Mouse (Mus musculus): ENCODE results near the gene Cdc73. TPM values are rescaled to one million over a fixed set of nuclear protein-coding genes. Genes with fewer than 3 reads are reported as not detected.
"Not testable (repeated sequence)": the region's sequence is repeated elsewhere in the genome, so short reads cannot be mapped to it uniquely, and the experiment has no call there.

Cdc73 gene
- total and polyA plus RNA-seq, 2 experiments from 2014 or later = 7.8 to 11.5 TPM

- ATAC-seq (ENCODE audit: low FRiP score) (no peak), DNase-seq (ENCODE audit: low spot score) (no peak)
- no peak overlapping the region for H3K27ac ChIP-seq (ENCODE audit: low read depth, low read length)
- no peak overlapping the region for H3K9ac ChIP-seq (replicated peaks; ENCODE audit: low read length, poor library complexity, severe bottlenecking)
- 85% methylated on average over 3 of the region's 3 CpGs for WGBS
- H3K4me3 ChIP-seq (ENCODE audit: low read depth, low read length) = no peak overlapping the region
- no peaks in the 10 kb centered on the region for H3K4me1 ChIP-seq (ENCODE audit: insufficient read depth, low read length)
- no peaks in the 10 kb centered on the region for H3K9me3 ChIP-seq (ENCODE audit: low read length)
- TF ChIP-seq CTCF (IDR thresholded peaks at IDR 0.05) = no peak
- H3K36me3 ChIP-seq (ENCODE audit: insufficient read depth, low read length) = peaks cover 10% of the 10 kb centered on the region
- H3K4me2 ChIP-seq (ENCODE audit: low read depth, low read length, poor library complexity, severe bottlenecking) = no peak overlapping the region
- no peaks in the 10 kb centered on the region for H3K27me3 ChIP-seq (ENCODE audit: insufficient read depth, low read length)
Measured at GRCm38 (mm10) chr1:143684849-143685248, 17.8 kb downstream of the Cdc73 start.

DNA sequence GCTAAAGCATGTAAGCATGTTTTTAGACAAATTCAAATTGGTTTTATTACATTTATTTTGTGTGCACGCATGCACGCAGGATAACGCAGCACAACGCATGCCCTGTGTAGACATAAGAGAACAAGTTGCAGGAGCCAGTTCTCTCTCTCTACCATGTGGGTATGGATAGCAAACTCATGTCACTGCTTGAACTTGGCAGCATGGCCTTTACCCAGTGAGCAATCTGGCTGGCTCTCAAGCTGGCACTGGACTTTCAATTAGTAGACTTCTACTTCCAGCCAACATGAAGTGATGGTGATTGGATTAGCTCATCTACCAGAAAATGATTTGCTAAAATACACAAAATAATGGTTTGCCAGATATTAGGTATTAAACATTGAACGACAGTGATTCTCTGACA is 21.6 kb downstream of the Cdc73 start:
- Histone ChIP-seq H3K27ac (ENCODE audit: low read depth, low read length) (no peak overlapping the region), H3K27me3 (ENCODE audit: insufficient read depth, low read length) (no peaks in the 10 kb centered on the region), H3K4me2 (ENCODE audit: low read depth, low read length, poor library complexity, severe bottlenecking) (no peak overlapping the region), H3K36me3 (ENCODE audit: insufficient read depth, low read length) (peaks cover 2% of the 10 kb centered on the region; the same call in 1 of the 2 replicates), H3K4me3 (ENCODE audit: low read depth, low read length) (no peak overlapping the region), H3K9ac (replicated peaks; ENCODE audit: low read length, poor library complexity, severe bottlenecking) (no peak overlapping the region), H3K9me3 (ENCODE audit: low read length) (no peaks in the 10 kb centered on the region), H3K4me1 (ENCODE audit: insufficient read depth, low read length) (no peaks in the 10 kb centered on the region)
- no peak for TF ChIP-seq CTCF (IDR thresholded peaks at IDR 0.05)
- ATAC-seq (ENCODE audit: low FRiP score) (no peak), DNase-seq (ENCODE audit: low spot score) (peak; percentile 71)
- WGBS = 94% methylated on average over 5 of the region's 5 CpGs

- Histone ChIP-seq H3K36me3 (ENCODE audit: insufficient read depth, low read length) (0 out of 2 replicates have a peak, but pooled peaks cover 2% of the 10 kb centered on the region), H3K4me2 (ENCODE audit: low read depth, low read length, poor library complexity, severe bottlenecking) (no peak overlapping the region), H3K4me3 (ENCODE audit: low read depth, low read length) (no peak overlapping the region), H3K27ac (ENCODE audit: low read depth, low read length) (no peak overlapping the region), H3K9ac (replicated peaks; ENCODE audit: low read length, poor library complexity, severe bottlenecking) (no peak overlapping the region), H3K9me3 (ENCODE audit: low read length) (no peaks in the 10 kb centered on the region), H3K27me3 (ENCODE audit: insufficient read depth, low read length) (no peaks in the 10 kb centered on the region), H3K4me1 (ENCODE audit: insufficient read depth, low read length) (no peaks in the 10 kb centered on the region)
- no peak for ATAC-seq (ENCODE audit: low FRiP score)
- peak; percentile 68 for TF ChIP-seq CTCF (IDR thresholded peaks at IDR 0.05)
- WGBS = 83% methylated on average over 4 of the region's 4 CpGs
- peak; percentile 65 for DNase-seq (ENCODE audit: low spot score)
Measured at GRCm38 (mm10) chr1:143675734-143676361, 26.8 kb downstream of the Cdc73 start.

GRCm38 (mm10) chr1:143664786-143665185 is 37.9 kb downstream of the Cdc73 start:
- H3K9me3 ChIP-seq (ENCODE audit: low read length); H3K27ac ChIP-seq (ENCODE audit: low read depth, low read length); H3K27me3 ChIP-seq (ENCODE audit: insufficient read depth, low read length); DNase-seq (ENCODE audit: low spot score); H3K4me1 ChIP-seq (ENCODE audit: insufficient read depth, low read length); H3K4me2 ChIP-seq (ENCODE audit: low read depth, low read length, poor library complexity, severe bottlenecking); ATAC-seq (ENCODE audit: low FRiP score); H3K4me3 ChIP-seq (ENCODE audit: low read depth, low read length); H3K36me3 ChIP-seq (ENCODE audit: insufficient read depth, low read length); H3K9ac ChIP-seq (replicated peaks; ENCODE audit: low read length, poor library complexity, severe bottlenecking): not testable (repeated sequence)
- 88% methylated on average over 4 of the region's 4 CpGs for WGBS

DNA sequence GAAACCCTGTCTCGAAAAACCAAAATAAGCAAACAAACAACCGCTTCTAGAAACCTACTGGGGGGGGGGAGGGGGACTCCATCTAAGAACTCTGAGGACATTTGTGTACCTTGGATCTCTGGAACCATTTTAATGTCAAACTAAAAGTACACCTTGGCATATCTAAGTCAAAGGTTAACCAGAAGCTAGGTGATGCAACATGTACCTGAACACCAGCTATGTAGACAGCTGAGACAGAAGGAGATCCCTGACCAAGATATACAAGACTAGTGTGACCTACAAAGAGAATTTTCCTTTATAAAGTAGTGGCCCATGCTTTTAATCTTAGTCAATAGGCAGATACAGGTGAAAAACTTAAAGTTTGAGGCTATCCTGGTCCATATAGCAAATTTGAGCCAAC is 39.5 kb downstream of the Cdc73 start:
- Histone ChIP-seq H3K27ac (ENCODE audit: low read depth, low read length) (no peak overlapping the region), H3K9me3 (ENCODE audit: low read length) (no peaks in the 10 kb centered on the region), H3K4me2 (ENCODE audit: low read depth, low read length, poor library complexity, severe bottlenecking) (no peak overlapping the region), H3K27me3 (ENCODE audit: insufficient read depth, low read length) (no peaks in the 10 kb centered on the region), H3K4me3 (ENCODE audit: low read depth, low read length) (no peak overlapping the region), H3K4me1 (ENCODE audit: insufficient read depth, low read length) (no peaks in the 10 kb centered on the region), H3K36me3 (ENCODE audit: insufficient read depth, low read length) (no peaks in the 10 kb centered on the region), H3K9ac (replicated peaks; ENCODE audit: low read length, poor library complexity, severe bottlenecking) (no peak overlapping the region)
- DNase-seq (ENCODE audit: low spot score) = no peak
- TF ChIP-seq CTCF (IDR thresholded peaks at IDR 0.05) = no peak
- ATAC-seq (ENCODE audit: low FRiP score) = no peak
- 95% methylated on average over 2 of the region's 2 CpGs for WGBS

DNA sequence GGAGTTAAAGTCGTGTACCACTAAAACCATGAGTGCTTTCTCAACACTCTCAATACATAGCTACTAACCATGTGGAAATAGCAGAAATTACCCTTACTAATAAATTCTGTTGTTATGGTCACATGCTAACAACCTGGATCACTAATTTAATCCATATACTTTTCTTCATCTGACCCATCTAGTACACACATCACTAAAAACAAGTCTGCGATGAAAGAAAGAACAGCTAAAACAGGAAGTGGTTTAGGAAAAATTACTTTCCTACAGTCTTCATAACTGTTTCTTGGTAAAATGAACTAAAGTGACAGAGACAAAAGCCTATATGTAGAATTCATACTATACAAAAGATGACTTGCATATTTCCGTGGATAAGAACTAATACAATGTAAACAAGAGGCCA is 49.0 kb downstream of the Cdc73 start:
- DNase-seq (ENCODE audit: low spot score) = no peak
- no peak overlapping the region for H3K4me3 ChIP-seq (ENCODE audit: low read depth, low read length)
- no peak overlapping the region for H3K27ac ChIP-seq (ENCODE audit: low read depth, low read length)
- WGBS = 91% methylated on average over 3 of the region's 3 CpGs
- H3K9ac ChIP-seq (replicated peaks; ENCODE audit: low read length, poor library complexity, severe bottlenecking) = no peak overlapping the region
- peaks cover 8% of the 10 kb centered on the region; the same call in 1 of the 2 replicates for H3K36me3 ChIP-seq (ENCODE audit: insufficient read depth, low read length)
- ATAC-seq (ENCODE audit: low FRiP score) = no peak
- TF ChIP-seq CTCF (IDR thresholded peaks at IDR 0.05) = no peak
- H3K27me3 ChIP-seq (ENCODE audit: insufficient read depth, low read length) = no peaks in the 10 kb centered on the region
- H3K4me2 ChIP-seq (ENCODE audit: low read depth, low read length, poor library complexity, severe bottlenecking) = no peak overlapping the region
- H3K4me1 ChIP-seq (ENCODE audit: insufficient read depth, low read length) = no peaks in the 10 kb centered on the region
- H3K9me3 ChIP-seq (ENCODE audit: low read length) = no peaks in the 10 kb centered on the region
